Mouse (Mus musculus): Measurements from ENCODE around the gene 4933428G20Rik. TPM values are rescaled to one million over a fixed set of nuclear protein-coding genes. Genes with fewer than 3 reads are reported as not detected.
A peak's percentile ranks its signal among the peaks of the same experiment; 100 is the strongest.

Gene 4933428G20Rik
- polyA plus RNA-seq, 1 experiment: not detected

DNA sequence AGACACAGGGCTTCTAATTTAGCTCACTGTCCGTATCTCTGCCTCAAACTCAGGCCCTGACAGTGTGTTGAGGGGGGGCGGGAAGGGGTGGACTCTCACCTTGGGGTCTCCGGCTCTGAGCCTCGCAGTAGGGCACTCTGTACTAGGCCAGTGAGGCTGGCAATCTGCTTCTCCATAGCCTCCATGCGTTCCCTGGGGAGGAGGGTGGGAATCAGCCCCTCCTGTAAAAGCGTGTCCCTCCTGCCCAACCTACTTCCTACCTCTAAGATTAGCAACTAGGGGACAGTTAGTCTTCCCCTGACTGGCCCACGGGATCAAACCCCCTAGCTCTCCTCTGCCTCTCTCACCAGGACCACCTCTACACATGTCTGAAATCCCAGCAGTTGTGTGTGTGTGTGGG lies 33.5 kb upstream of the 4933428G20Rik start:
- TF ChIP-seq CTCF (IDR thresholded peaks at IDR 0.05; ENCODE audit: borderline replicate concordance, control insufficient read depth, extremely low read depth, insufficient read depth, low read length, poor library complexity) (no peak), POLR2A (IDR thresholded peaks at IDR 0.05; ENCODE audit: control insufficient read depth, extremely low read depth, insufficient read depth, low read length, poor library complexity) (no peak)
- Histone ChIP-seq H3K4me3 (ENCODE audit: control insufficient read depth, insufficient read depth, low read length) (no peak overlapping the region), H3K27ac (ENCODE audit: control insufficient read depth, insufficient read depth, low read length) (no peak overlapping the region), H3K27me3 (ENCODE audit: control insufficient read depth, insufficient read depth, low read length) (peaks cover 30% of the 10 kb centered on the region), H3K4me1 (replicated peaks; ENCODE audit: control insufficient read depth, insufficient read depth, low read length) (peaks cover 27% of the 10 kb centered on the region), H3K36me3 (ENCODE audit: control insufficient read depth, insufficient read depth, low read length) (no peaks in the 10 kb centered on the region)
- 26% methylated on average over 7 of the region's 7 CpGs for WGBS
- no peak for DNase-seq

DNA sequence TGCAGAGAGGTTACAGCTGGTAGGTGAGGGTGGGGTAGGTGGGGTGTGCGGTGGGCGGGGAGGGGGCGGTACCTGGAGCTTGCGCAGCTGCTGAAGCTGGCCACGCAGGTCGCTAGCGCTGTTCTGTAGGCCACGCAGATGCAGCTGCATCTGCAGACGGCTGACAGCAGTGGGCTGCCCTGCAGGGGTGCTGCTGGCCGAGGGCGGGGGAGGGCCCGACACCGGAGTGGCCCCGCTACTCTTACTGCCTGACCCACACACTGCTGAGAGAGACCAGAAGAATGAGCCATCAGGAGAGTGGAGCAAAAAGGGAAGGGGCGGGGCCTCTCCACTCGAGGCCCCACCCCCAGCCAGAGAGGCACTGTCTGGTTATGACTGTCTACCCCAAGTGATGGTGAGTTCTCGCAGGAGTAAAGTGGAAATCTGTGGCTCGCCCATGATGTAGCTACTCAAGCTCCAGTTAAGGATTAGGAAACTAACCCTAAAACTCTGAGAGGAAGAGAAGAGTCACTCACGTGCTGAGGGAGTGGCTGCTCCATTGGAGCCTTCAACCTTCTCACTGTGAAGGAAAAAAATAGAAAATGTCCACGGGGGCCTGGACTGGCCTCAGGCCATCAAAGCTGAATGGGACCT lies 32.9 kb upstream of the 4933428G20Rik start:
- peaks cover 30% of the 10 kb centered on the region for H3K27me3 ChIP-seq (ENCODE audit: control insufficient read depth, insufficient read depth, low read length)
- H3K27ac ChIP-seq (ENCODE audit: control insufficient read depth, insufficient read depth, low read length): no peak overlapping the region
- TF ChIP-seq CTCF (IDR thresholded peaks at IDR 0.05; ENCODE audit: borderline replicate concordance, control insufficient read depth, extremely low read depth, insufficient read depth, low read length, poor library complexity) (no peak), POLR2A (IDR thresholded peaks at IDR 0.05; ENCODE audit: control insufficient read depth, extremely low read depth, insufficient read depth, low read length, poor library complexity) (no peak)
- peak; percentile 44 for DNase-seq
- WGBS: 2% methylated on average over 20 of the region's 20 CpGs
- H3K4me1 ChIP-seq (replicated peaks; ENCODE audit: control insufficient read depth, insufficient read depth, low read length): peaks cover 27% of the 10 kb centered on the region
- H3K36me3 ChIP-seq (ENCODE audit: control insufficient read depth, insufficient read depth, low read length): no peaks in the 10 kb centered on the region
- peak overlapping the region; percentile 18; the same call in 1 of the 2 replicates for H3K4me3 ChIP-seq (ENCODE audit: control insufficient read depth, insufficient read depth, low read length)

DNA sequence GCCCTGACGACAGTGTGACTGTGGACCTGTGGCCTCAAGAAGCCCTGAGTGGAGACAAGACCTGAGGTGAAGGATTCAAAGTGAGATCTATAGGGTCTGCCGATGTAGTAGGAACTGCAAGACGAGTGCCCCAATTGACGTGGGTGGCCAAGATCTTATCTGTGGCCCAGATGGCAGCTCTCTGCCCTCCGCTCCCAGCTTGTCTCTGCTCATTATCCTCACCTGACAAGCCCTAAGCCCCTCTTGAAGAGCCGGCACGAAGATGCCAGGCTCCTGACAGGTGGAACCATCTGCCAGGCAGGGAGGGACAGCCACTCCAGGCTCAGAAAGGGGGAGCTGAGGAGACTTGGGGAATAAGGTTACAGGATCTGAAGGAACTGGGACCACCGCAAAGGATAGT lies 32.2 kb upstream of the 4933428G20Rik start:
- peak; percentile 9 for DNase-seq
- WGBS: 5% methylated on average over 8 of the region's 8 CpGs
- Histone ChIP-seq H3K27ac (ENCODE audit: control insufficient read depth, insufficient read depth, low read length) (no peak overlapping the region), H3K36me3 (ENCODE audit: control insufficient read depth, insufficient read depth, low read length) (no peaks in the 10 kb centered on the region), H3K27me3 (ENCODE audit: control insufficient read depth, insufficient read depth, low read length) (peaks cover 25% of the 10 kb centered on the region), H3K4me1 (replicated peaks; ENCODE audit: control insufficient read depth, insufficient read depth, low read length) (peaks cover 27% of the 10 kb centered on the region), H3K4me3 (ENCODE audit: control insufficient read depth, insufficient read depth, low read length) (no peak overlapping the region)
- TF ChIP-seq CTCF (IDR thresholded peaks at IDR 0.05; ENCODE audit: borderline replicate concordance, control insufficient read depth, extremely low read depth, insufficient read depth, low read length, poor library complexity) (no peak), POLR2A (IDR thresholded peaks at IDR 0.05; ENCODE audit: control insufficient read depth, extremely low read depth, insufficient read depth, low read length, poor library complexity) (no peak)

DNA sequence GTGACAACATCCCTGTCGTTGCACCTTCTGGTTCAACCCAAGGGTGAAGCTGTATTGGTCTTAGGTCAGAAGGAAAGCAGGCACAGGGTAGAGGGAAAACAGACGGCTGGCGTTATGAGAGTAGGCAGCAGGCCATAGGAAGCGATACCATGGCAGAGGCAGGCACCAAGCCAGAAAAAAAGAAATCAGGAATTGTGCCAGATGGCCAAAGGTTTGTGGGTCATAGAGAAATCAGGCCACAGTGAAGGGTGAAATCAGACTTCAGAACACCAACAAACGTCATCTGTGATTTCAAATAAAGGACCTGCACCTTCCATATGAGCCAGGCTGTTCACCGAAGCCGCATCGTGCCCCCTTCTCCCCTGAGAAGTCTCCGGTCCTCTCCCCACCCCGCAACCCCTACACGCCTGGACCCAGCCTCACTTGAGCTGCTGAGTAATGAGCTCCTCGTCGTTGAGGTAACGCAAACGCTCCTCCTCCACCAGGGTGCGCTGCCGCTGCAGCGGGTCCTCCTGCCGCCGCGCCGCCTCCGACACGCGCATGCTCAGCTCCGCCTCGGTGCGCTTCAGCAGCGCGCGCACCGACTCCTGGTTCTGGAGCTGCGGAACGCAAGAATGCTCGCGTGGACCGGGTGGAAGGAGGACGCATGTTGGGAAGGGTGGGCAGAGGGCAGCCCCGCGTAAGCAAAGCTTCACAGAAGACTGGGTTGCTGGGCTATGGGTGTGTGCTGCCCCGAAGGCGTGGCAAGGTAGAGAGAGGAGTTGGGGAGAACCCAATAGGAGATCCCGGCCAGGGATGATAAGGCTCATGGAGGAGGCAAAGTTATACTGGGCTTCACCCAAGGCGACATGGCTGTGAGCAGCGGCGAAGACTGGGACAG lies 31.5 kb upstream of the 4933428G20Rik start:
- Histone ChIP-seq H3K4me3 (ENCODE audit: control insufficient read depth, insufficient read depth, low read length) (peak overlapping the region; percentile 56), H3K36me3 (ENCODE audit: control insufficient read depth, insufficient read depth, low read length) (no peaks in the 10 kb centered on the region), H3K27me3 (ENCODE audit: control insufficient read depth, insufficient read depth, low read length) (peaks cover 20% of the 10 kb centered on the region), H3K27ac (ENCODE audit: control insufficient read depth, insufficient read depth, low read length) (no peak overlapping the region), H3K4me1 (replicated peaks; ENCODE audit: control insufficient read depth, insufficient read depth, low read length) (peaks cover 23% of the 10 kb centered on the region)
- DNase-seq: peak; percentile 91
- TF ChIP-seq POLR2A (IDR thresholded peaks at IDR 0.05; ENCODE audit: control insufficient read depth, extremely low read depth, insufficient read depth, low read length, poor library complexity) (no peak), CTCF (IDR thresholded peaks at IDR 0.05; ENCODE audit: borderline replicate concordance, control insufficient read depth, extremely low read depth, insufficient read depth, low read length, poor library complexity) (peak; percentile 99)
- WGBS: 9% methylated on average over 46 of the region's 46 CpGs

DNA sequence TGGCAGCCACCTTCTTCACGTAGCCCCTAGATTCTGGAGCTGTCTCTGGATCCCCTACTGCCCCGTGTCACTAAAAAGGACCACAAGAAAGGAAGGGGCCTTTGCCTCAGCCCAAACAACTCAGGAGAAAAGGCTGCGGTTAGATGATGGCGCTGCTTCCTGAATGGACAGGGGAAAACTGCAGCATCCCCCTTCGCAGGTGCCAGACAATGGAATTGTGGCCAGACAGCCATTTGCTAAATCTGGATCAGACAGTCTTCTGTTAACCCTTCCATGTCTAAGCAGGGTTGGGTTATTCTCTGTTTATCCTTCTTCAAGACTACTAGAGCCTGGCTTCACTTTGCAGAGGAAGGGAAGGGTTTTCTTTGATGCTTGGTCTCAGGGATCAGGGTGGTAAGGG lies 30.8 kb upstream of the 4933428G20Rik start:
- 54% methylated on average over 5 of the region's 5 CpGs for WGBS
- H3K4me1 ChIP-seq (replicated peaks; ENCODE audit: control insufficient read depth, insufficient read depth, low read length): peaks cover 23% of the 10 kb centered on the region
- H3K27ac ChIP-seq (ENCODE audit: control insufficient read depth, insufficient read depth, low read length): no peak overlapping the region
- no peak overlapping the region for H3K4me3 ChIP-seq (ENCODE audit: control insufficient read depth, insufficient read depth, low read length)
- no peak for DNase-seq
- H3K36me3 ChIP-seq (ENCODE audit: control insufficient read depth, insufficient read depth, low read length): no peaks in the 10 kb centered on the region
- TF ChIP-seq CTCF (IDR thresholded peaks at IDR 0.05; ENCODE audit: borderline replicate concordance, control insufficient read depth, extremely low read depth, insufficient read depth, low read length, poor library complexity): no peak
- no peak for TF ChIP-seq POLR2A (IDR thresholded peaks at IDR 0.05; ENCODE audit: control insufficient read depth, extremely low read depth, insufficient read depth, low read length, poor library complexity)
- peaks cover 17% of the 10 kb centered on the region for H3K27me3 ChIP-seq (ENCODE audit: control insufficient read depth, insufficient read depth, low read length)

DNA sequence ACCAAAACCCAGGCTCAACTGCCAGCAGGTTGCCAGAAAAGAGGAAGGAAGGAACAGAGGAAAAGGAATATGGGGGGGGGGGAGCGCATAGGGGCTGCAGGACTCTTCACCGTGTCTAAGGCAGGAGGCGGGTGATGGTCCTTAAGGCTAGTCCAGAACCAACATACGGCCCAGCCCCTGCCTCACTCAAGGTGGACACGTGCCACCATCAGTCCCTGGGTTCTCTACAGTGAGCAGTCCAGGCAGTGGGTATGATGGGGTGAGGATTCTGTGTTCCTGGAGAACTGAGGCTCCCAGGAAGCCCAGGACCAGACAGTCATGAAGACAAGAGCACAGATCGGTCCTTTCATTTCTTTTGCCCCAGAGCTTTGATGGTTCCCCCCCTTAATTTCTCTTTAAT lies 29.9 kb upstream of the 4933428G20Rik start:
- WGBS: 73% methylated on average over 5 of the region's 6 CpGs
- Histone ChIP-seq H3K36me3 (ENCODE audit: control insufficient read depth, insufficient read depth, low read length) (no peaks in the 10 kb centered on the region), H3K27me3 (ENCODE audit: control insufficient read depth, insufficient read depth, low read length) (peaks cover 15% of the 10 kb centered on the region), H3K4me1 (replicated peaks; ENCODE audit: control insufficient read depth, insufficient read depth, low read length) (peaks cover 22% of the 10 kb centered on the region), H3K4me3 (ENCODE audit: control insufficient read depth, insufficient read depth, low read length) (no peak overlapping the region), H3K27ac (ENCODE audit: control insufficient read depth, insufficient read depth, low read length) (no peak overlapping the region)
- TF ChIP-seq POLR2A (IDR thresholded peaks at IDR 0.05; ENCODE audit: control insufficient read depth, extremely low read depth, insufficient read depth, low read length, poor library complexity) (no peak), CTCF (IDR thresholded peaks at IDR 0.05; ENCODE audit: borderline replicate concordance, control insufficient read depth, extremely low read depth, insufficient read depth, low read length, poor library complexity) (no peak)
- DNase-seq: no peak
